Mouse (Mus musculus) olfactory bulb, adult 2 months (tissue): ENCODE measurements around the gene Ms4a1.

Experiments used
- CTCF ChIP-seq: fragments of 200-500 bp; IDR thresholded peaks from 2 replicates; pipeline ENCODE4 v1.5.1; 2012; ENCODE audit warnings: low read depth, mild to moderate bottlenecking, low read length, moderate library complexity; ENCODE audit not compliant: insufficient read depth
- POLR2A ChIP-seq: fragments of 200-500 bp; IDR thresholded peaks from 2 replicates; pipeline ENCODE4 v1.6.1; 2012; ENCODE audit warnings: mild to moderate bottlenecking, low read depth, low read length, moderate library complexity; ENCODE audit not compliant: insufficient read depth

DNA sequence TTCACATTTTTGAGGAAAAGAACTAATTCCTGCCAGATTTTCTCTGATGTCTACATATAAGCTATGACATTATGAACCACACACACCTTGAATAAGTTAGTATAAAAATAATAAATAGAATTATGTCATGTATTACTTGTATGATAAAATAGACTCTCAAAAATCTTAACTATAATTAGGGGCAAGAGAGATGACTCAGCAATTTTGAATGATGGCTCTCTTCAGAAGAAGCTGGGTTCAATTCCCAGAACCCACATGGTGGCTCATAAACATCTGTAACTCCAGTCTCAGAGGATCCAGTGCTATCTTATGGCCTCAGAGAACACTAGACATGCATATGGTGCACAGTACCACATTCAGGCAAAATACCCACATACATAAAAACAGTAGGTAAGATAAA, 42.8 kb upstream of the Ms4a1 start:
- TF ChIP-seq POLR2A (no peak), CTCF (no peak)
